Mouse (Mus musculus): Measurements from ENCODE around the gene Arf3.

DNA sequence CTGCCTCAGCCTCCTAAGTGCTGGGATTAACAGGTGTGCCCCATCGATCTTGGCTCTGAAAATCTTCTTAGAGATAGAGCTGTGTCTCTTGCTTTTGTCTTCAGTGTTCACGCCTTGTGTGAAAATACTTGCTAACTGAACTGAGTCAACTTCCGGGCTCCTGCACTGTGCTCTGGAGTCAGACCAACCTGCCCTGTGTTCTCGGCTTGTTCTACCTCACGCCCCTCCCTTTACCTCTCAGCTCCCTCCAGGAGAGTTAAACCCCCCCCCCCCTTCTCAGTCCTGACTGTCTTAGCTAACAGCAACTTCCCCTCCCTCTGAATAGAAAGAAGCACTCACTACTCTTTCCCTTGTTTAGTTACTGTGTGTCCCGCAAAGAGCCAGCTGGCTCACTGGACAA lies 32.2 kb downstream of the Arf3 start:
- TF ChIP-seq CTCF (IDR thresholded peaks at IDR 0.05; ENCODE audit: extremely low read depth, insufficient read depth, low read length) = no peak
- TF ChIP-seq POLR2A (IDR thresholded peaks at IDR 0.05; ENCODE audit: extremely low read depth, insufficient read depth, low read length) = no peak
